Mouse (Mus musculus) left cerebral cortex, postnatal 36 days (tissue): ENCODE data around the gene Cotl1. TPM values are rescaled to one million over a fixed set of nuclear protein-coding genes. Genes with fewer than 3 reads are reported as not detected.

Source experiments
- DNase-seq, 2 experiments: peaks; one replicate each; pipeline ENCODE4 v3.0.0; 2021 to 2022; ENCODE audit warnings: low spot score in 2 of 2, mixed read lengths in 1 of 2
- intact Hi-C: fragments of 180-260 bp; cut with DNase I; formaldehyde crosslinking; loops from one replicate; pipeline ENCODE4 v1.15.1; 2025
- total RNA-seq, 2 experiments: library from RNA; stranded (reverse); gene quantifications; 2 replicates each; pipeline ENCODE4 v1.2.3; 2021

Gene Cotl1
- total RNA-seq, 2 experiments from 2014 or later, result 56.9 to 57.0 TPM

- intact Hi-C loops, result loop anchor here (10.0 kb wide), 1 partner anchor 84 kb away; no protein-coding TSS in a partner anchor
- DNase-seq, result no peak
These were observed 614 bp upstream of the Cotl1 start for GRCm38 (mm10) chr8:119840905-119841411.

DNA sequence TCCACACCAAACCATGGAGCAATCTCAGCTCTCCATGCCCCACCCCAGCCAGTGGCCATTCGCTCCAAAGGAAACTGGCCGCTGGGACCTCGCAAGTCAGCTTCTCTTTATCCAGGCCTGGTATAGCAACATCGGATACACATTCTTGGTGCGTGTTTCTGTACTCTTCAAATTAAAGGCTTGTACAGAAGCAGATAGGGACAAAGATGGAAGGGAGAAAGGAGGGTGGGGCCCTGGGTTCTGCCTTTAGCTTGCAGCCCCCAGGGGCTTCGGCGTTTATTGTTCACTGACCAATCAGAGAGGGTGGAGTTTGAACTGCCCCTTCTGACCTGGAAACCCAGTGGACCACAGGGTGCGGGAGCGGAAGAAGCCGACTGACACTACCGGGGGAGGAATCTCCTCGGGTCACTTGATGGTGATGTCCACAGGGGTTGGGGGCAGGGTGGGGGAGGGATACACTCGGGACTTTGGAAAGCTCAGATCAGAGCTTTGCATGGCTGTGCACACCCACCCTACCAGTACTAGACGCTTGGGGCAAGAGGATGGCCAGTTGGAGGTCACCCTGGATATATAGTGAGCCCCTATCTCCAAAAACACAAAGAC, 824 bp downstream of the Cotl1 start:
- intact Hi-C loops, result loop anchor here (10.0 kb wide), 1 partner anchor 85 kb away; no protein-coding TSS in a partner anchor
- DNase-seq, result no peak

DNA sequence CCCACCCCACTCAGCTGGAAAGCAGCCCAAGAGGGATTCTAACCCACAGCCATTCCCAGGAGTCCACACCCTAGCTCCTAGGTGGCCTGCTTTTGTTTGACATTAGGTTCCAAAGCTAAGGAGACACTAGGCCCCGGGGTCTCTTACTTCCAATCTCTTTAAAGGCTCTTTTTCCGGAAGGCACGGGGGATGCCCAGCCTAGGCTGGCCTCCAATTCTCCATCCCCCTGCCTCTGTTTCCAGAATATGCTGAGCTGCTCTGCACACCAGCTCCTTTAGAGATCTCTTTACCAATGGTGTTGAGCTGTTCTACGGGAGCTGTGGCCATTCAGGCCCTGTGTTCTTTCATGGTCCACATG, 1.4 kb downstream of the Cotl1 start:
- intact Hi-C loops, result no loop called here
- DNase-seq, result no peak

DNA sequence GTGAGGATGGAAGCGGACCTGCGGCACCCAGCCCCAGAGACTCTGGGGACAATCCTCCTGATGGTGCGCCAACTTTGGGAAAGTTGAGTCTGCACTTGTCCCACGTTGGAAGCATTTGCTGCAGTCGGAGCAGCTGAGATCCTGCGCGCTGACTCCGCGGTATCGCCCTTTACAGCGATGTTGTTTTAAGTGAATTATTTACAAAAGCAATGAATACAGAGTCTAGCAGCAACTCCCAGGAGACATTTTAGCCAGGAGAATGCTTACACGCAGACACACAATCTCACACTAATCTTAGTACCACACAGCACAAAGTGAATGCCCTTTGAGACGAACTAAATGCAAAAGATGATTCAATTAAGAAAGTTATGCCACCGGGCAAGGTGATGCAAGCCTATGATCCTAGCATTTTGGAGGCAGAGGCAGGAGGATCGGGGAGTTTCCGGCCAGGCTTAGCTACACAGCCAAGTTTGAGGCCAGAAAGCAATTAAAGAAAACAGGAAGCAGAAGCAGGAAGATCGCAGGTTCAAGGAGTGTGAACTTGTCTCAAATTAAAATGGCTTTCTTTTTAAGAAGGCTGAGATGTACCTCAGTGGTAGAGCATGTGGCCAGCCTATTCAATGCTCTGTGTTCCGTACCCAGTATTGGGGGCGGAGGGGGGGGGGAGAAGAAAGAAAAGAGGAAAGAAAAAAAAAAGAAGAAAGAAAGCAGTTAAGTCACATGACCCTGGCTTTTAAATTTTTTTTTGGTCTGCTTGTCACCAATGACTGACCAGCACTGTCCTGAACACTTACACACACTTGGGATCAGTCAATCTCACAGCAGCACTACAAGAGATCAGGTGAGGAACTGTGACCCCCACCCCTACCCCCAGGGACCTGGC, 2.0 kb downstream of the Cotl1 start:
- intact Hi-C loops, result no loop called here
- no peak for DNase-seq

DNA sequence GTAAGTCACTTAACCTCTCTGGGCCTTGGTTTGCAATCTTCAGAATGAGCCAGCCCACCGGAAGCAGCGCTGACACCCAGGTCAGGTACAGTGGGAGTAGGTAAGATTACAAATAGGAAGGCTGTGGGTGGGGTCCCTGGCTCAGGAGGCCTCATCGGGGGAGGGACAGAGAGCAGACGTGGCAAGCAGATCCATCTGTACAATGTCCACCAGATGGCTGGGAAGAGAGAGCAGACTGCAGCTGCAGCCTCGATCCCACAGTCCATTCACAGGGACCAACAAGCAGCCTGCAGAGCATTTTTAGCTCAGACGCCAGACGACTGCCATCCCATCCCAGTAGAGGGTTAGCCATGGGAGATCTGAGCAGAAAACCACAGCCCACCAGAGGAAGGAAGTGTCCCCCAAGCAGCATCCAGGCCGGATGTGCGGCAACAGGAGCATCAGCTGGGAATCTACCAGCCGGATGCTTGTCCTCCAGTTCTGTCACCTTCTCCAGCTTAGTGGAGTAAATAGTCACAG, 2.7 kb downstream of the Cotl1 start:
- peak in 1 of 2 experiments; percentile 25 for DNase-seq

GRCm38 (mm10) chr8:119836831-119837230, 3.5 kb downstream of the Cotl1 start:
- intact Hi-C loops, result no loop called here
- no peak for DNase-seq

More for the DNA sequence above, 2.7 kb downstream of the Cotl1 start:
- intact Hi-C loops, result no loop called here

GRCm38 (mm10) chr8:119835270-119835669, 5.1 kb downstream of the Cotl1 start:
- intact Hi-C loops, result no loop called here
- DNase-seq, result no peak

DNA sequence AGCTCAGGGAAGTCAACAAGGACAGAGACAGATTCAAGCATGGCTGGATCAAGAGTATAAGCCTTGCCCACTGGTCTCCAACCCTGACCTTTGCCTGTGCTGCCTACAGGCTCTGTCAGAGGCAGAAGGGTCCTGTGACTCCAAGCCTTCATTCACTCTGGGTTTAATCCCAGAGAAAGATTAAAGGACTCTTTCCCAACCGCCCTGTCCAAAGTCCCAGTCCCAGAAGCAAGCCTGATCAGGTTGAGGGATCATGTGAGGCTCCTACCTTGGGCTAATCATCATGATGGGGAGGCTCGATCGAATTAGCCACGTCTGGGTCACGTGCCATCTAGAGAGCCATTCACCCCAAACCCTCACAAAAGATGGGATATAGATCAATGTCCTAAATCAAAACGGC, 5.7 kb downstream of the Cotl1 start:
- DNase-seq, result no peak
- intact Hi-C loops, result no loop called here

DNA sequence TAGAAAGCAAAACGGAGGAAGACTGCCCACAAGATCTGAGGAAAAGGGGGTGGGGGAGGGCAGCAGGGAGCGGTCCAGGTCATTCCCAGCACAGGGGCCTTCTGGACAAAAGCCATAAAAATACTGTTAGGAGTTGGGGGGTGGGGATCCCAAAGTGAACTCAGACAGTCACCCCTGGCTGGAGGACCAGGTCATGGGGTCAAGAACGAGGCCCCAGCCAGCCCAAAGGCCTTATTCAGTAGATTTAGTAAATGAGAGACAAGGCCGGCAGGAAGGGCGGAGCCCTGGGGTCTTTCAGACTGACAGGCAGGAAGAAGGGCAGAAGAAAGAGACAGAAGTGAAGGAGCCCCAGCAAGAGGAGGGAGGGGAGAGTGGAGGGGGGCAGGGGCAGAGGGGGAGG, 7.4 kb downstream of the Cotl1 start:
- intact Hi-C loops, result no loop called here
- DNase-seq, result no peak

DNA sequence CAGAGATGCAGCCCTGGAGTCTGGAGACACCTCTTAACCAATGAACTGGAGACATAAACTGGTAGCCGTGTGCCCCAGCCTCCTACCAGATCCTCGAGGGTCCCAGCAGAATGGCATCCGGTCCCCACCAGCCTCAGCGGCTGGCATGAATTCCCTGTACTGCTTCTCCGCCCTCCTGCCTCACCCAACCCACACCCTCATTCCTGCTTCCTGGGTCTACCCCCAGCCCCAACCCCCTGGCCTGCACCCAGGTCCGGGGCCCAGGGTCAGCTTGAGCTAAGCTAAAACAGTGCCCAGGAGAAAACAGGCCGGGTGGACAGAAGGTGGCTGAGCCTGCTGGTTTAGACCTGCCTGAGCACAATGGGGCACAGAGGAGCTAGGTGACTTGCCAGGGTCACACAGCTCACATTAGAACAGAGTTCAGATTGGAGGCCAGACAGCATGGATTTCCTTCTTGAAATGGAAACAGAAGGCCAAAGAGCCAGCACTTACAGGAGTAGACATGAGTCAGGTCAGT, 8.2 kb downstream of the Cotl1 start:
- intact Hi-C loops, result no loop called here
- no peak for DNase-seq

GRCm38 (mm10) chr8:119831336-119831995, 8.9 kb downstream of the Cotl1 start:
- peak in 1 of 2 experiments; percentile 18 for DNase-seq

GRCm38 (mm10) chr8:119830589-119830988, 9.8 kb downstream of the Cotl1 start:
- intact Hi-C loops, result no loop called here
- DNase-seq, result no peak

More at GRCm38 (mm10) chr8:119831336-119831995, 8.9 kb downstream of the Cotl1 start:
- intact Hi-C loops, result no loop called here

DNA sequence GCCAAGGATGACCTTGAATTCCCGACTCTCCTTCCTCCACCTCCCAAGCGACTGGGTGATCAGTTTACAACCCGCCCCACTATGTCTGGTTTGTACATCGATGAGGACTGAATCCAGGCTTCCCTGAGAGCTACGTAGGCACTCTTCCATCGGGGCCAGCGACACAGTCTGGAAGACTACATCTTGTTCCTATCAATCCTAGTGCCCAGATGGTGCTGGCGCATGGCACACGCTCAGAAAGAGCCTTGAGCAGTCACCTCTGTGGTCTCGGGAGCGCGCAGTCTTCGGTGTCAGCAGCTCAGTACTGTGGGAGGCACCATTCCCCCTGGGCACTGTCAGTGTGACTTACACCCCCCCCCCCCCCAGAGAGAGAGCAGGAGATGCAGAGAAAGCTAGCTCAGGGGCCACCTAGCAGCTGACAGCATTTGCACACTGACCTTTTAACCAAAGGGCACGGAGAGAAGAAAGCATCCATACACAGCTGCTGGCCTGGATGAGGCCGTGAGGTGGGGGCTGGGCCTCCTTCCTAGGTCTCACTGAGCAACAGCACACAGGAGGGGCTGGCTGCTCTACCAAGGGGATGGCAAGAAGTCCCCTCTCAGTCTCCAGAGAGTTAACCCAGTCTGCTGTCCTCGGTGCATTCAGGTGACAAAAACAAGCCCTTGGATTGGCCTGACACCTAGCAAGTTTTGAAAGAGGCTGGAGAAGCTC, 10.3 kb downstream of the Cotl1 start:
- intact Hi-C loops, result no loop called here
- no peak for DNase-seq

GRCm38 (mm10) chr8:119829420-119829819, 10.9 kb downstream of the Cotl1 start:
- no peak for DNase-seq
- intact Hi-C loops, result no loop called here

DNA sequence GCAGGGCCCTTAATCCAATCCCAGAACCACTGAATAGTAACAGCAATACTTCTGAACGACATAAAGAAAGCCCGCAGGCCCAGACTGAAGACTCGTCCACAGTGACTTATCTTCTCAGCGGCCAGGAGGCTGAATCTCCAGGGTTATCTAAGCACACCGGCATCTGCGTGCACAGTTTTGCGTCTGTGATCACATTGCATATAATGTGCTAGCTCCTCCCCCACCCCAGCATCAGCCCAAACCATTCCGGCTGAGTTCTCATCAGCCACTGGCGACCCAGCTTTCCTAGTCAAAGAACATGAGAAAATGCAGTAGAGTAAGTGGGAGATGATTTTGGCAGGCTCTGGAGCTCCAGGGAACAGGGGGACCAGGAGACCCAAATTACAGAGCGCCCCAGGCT, 11.3 kb downstream of the Cotl1 start:
- intact Hi-C loops, result no loop called here
- DNase-seq, result peak in 1 of 2 experiments; percentile 22

GRCm38 (mm10) chr8:119827721-119828153, 12.6 kb downstream of the Cotl1 start:
- intact Hi-C loops, result no loop called here
- DNase-seq, result no peak

DNA sequence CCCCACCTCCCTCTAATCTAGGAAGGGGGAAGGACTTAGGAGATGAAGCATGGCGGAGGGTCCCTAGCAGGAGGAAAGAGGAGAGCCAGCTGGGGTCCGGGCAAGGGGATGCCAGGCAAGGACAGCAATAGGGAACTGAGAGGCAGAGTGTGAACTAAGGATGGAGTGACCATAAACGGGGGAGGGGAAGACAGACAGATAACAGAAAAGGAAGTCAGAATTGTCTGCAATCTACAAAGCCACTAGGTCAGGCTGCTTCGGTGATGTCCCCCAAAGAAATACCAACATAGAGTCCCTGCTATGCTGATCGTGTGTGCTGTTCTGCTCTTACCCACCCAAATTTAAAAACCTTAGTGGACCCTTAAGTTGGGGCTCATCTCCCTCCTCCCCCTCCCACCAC, 13.4 kb downstream of the Cotl1 start:
- intact Hi-C loops, result no loop called here
- DNase-seq, result no peak

GRCm38 (mm10) chr8:119825950-119826730, 14.2 kb downstream of the Cotl1 start:
- no peak for DNase-seq
- intact Hi-C loops, result no loop called here
